Comparison of ENCODE assay signal across 8 mouse cellular contexts in genomic region chr2:27421293-27422068, GRCm38 (mm10). TPM values are rescaled to one million over a fixed set of nuclear protein-coding genes. Genes with fewer than 3 reads are reported as not detected.
A peak's percentile ranks its signal among the peaks of the same experiment; 100 is the strongest.
DNase-seq lines count a peak whose midpoint lies in the region; ATAC-seq lines count a peak whose summit lies in the region.
"Had no signal": no experiment of that assay in that cellular context is flagged by ENCODE, and none has a peak within 500 bp of the region (broad histone marks: within the 10 kb centered on the region; RNA-seq: fewer than 3 reads in every experiment).

No protein-coding gene starts in this region.

- peak overlapping the region; percentile 43; the same call in 1 of the 2 replicates for H3K9ac ChIP-seq in forebrain, embryonic 16.5 days (replicated peaks; ENCODE audit: low read depth, low read length)
- H3K9ac ChIP-seq: lung, embryonic 14.5 days had no signal

- H3K4me1 ChIP-seq in forebrain, embryonic 16.5 days (replicated peaks; ENCODE audit: control insufficient read depth, insufficient read depth, low read length) = peaks cover 52% of the 10 kb centered on the region

- peak overlapping the region; percentile 30 for H3K4me2 ChIP-seq in forebrain, embryonic 16.5 days (ENCODE audit: low read length)
- H3K4me2 ChIP-seq: lung, embryonic 14.5 days had no signal

- no peaks in the 10 kb centered on the region for H3K36me3 ChIP-seq in forebrain, embryonic 16.5 days (ENCODE audit: control insufficient read depth, insufficient read depth)

- WGBS in forebrain, embryonic 16.5 days = 32% methylated on average over 20 of the region's 20 CpGs

- peak overlapping the region; percentile 76 for H3K27ac ChIP-seq in forebrain, embryonic 16.5 days (ENCODE audit: low read length)

- no peaks in the 10 kb centered on the region for H3K27me3 ChIP-seq in forebrain, embryonic 16.5 days (replicated peaks; ENCODE audit: control insufficient read depth, insufficient read depth, low read length)

- H3K9me3 ChIP-seq in forebrain, embryonic 16.5 days (ENCODE audit: control insufficient read depth, low read length) = no peaks in the 10 kb centered on the region

- peak; percentile 71 for DNase-seq in urinary bladder, postnatal 14 days (ENCODE audit: low spot score)
- DNase-seq in urinary bladder, postnatal 10 days (ENCODE audit: low spot score) = no peak
- DNase-seq in left cerebral cortex, adult 18-20 months (ENCODE audit: low spot score in 2 of 2) = peak; percentile 47 to 60
- peak; percentile 81 for DNase-seq in right cerebral cortex, postnatal 10 days (ENCODE audit: low spot score in 2 of 2)
- DNase-seq in spleen, postnatal 4 days (ENCODE audit: low spot score in 2 of 2) = no peak
- DNase-seq in frontal cortex, postnatal 14 days (ENCODE audit: low spot score in 2 of 2) = no peak
- DNase-seq: lung, embryonic 14.5 days had no signal

- peak; percentile 49 for ATAC-seq in forebrain, embryonic 16.5 days

- H3K4me3 ChIP-seq in forebrain, embryonic 16.5 days (replicated peaks; ENCODE audit: low read length) = no peak overlapping the region

RNA-seq across cellular contexts. Expression of gene Vav2, which starts 5.4 kb away (rescaled TPM):
- 11.9 and 13.1 TPM in 2 replicates for polyA plus RNA-seq in forebrain, embryonic 16.5 days (2015; fragmentation: Nextera tagmentation; extraction: Ambion mirVana)
- total RNA-seq in left cerebral cortex, adult 18-20 months (2021) = 1 to 10 TPM; 7.9 to 9.8 TPM

RNA-seq across cellular contexts. Expression of gene Brd3os, which starts 20.6 kb away (rescaled TPM):
- 31.6 and 34.3 TPM in 2 replicates for polyA plus RNA-seq in forebrain, embryonic 16.5 days (2015; fragmentation: Nextera tagmentation; extraction: Ambion mirVana)
- 10 to 100 TPM; 27.8 to 28.3 TPM for total RNA-seq in left cerebral cortex, adult 18-20 months (2021)

Comparison
In these comparisons a context has a peak if more than half of its experiments do, and no peak if none do; other contexts are left out.
1. DNase-seq: peak in urinary bladder, postnatal 14 days (single experiment), left cerebral cortex, adult 18-20 months (2 of 2) and right cerebral cortex, postnatal 10 days (2 of 2); none in urinary bladder, postnatal 10 days (single experiment), spleen, postnatal 4 days (0 of 2) and frontal cortex, postnatal 14 days (0 of 2).